Mouse (Mus musculus): ENCODE measurements around the gene Cadps.

DNA sequence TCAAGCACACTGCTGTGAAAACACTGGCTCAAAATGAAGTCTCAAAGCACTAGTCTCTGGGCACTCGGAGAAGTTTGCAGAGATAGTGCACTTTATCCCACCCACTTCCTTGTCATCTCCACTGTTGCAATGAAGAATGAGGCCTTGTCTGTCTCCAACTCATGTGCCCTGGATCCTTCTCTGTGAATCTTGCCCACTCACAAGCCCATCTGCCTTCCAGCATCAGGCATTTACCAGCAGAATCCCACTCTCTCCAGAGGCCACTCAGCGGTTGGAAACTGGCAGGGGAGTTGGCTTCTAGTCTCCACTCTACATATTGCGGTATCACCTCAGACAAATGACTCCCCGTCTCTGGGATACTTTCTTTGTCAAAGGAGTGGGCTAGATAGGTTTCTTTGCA lies 384.9 kb downstream of the Cadps start:
- TF ChIP-seq CTCF (IDR thresholded peaks at IDR 0.05; ENCODE audit: low read depth) (no peak), EP300 (IDR thresholded peaks at IDR 0.05; ENCODE audit: low read depth) (no peak)

Measured in liver, embryonic 14.5 days (tissue).